Mouse (Mus musculus): ENCODE measurements around the gene Nhlh2. TPM values are rescaled to one million over a fixed set of nuclear protein-coding genes. Genes with fewer than 3 reads are reported as not detected.

Gene Nhlh2
- total and polyA plus RNA-seq, 3 experiments = not detected

DNA sequence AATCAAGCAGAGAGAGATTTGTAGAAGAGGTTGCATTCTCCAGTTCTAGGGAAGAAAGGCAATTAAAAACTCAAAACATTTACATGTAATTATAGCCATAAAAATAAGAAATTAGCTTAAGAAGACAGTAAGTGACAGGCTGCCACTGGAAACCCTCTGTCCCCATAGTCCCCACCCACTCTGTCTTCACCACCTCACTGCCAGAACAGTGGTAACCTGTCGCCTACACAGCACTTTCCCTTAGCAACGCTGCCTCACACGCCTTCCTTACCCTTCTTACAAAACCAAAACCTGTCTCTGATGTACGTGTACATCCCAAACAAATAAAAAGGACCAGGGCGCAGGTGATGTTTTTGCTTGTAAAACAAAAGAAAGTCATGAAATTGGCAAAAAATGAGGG lies 15.8 kb downstream of the Nhlh2 start:
- Histone ChIP-seq H3K4me1 (ENCODE audit: control insufficient read depth in 1 of 2, insufficient read depth in 2 of 2, low read length in 2 of 2) (no peaks in the 10 kb centered on the region), H3K27ac (ENCODE audit: control insufficient read depth, low read depth, low read length) (no peak overlapping the region), H3K36me3 (ENCODE audit: control insufficient read depth in 1 of 2, insufficient read depth in 2 of 2, low read length in 2 of 2) (no peaks in the 10 kb centered on the region), H3K9me3 (replicated peaks; ENCODE audit: insufficient read depth, low read length) (no peaks in the 10 kb centered on the region), H3K79me2 (ENCODE audit: control insufficient read depth, insufficient read depth, low read length, poor library complexity) (no peaks in the 10 kb centered on the region), H3K9ac (ENCODE audit: control insufficient read depth, low read depth, low read length, poor library complexity, severe bottlenecking) (no peak overlapping the region), H3K4me3 (ENCODE audit: control insufficient read depth in 1 of 2, insufficient read depth in 1 of 2, low read depth in 2 of 2, low read length in 2 of 2) (no peak overlapping the region), H3K27me3 (ENCODE audit: control insufficient read depth in 1 of 2, insufficient read depth in 2 of 2, low read length in 2 of 2) (no peaks in the 10 kb centered on the region)
- no peak for TF ChIP-seq POLR2AphosphoS5 (IDR thresholded peaks at IDR 0.05; ENCODE audit: borderline replicate concordance, low read depth, low read length)
- TF ChIP-seq ZMIZ1 (IDR thresholded peaks at IDR 0.05; ENCODE audit: low read depth, low read length) = no peak
- TF ChIP-seq BHLHE40 (IDR thresholded peaks at IDR 0.05; ENCODE audit: borderline replicate concordance, low read depth, low read length) = no peak
- TF ChIP-seq NELFE (IDR thresholded peaks at IDR 0.05; ENCODE audit: low read depth, low read length) = no peak
- DNase-seq (ENCODE audit: low read depth, low spot score) = no peak

GRCm38 (mm10) chr3:102027880-102028279 lies 18.0 kb downstream of the Nhlh2 start:
- H3K27me3 ChIP-seq (ENCODE audit: control insufficient read depth in 1 of 2, insufficient read depth in 2 of 2, low read length in 2 of 2) = no peaks in the 10 kb centered on the region
- H3K9ac ChIP-seq (ENCODE audit: control insufficient read depth, low read depth, low read length, poor library complexity, severe bottlenecking) = no peak overlapping the region
- no peaks in the 10 kb centered on the region for H3K4me1 ChIP-seq (ENCODE audit: control insufficient read depth in 1 of 2, insufficient read depth in 2 of 2, low read length in 2 of 2)
- H3K79me2 ChIP-seq (ENCODE audit: control insufficient read depth, insufficient read depth, low read length, poor library complexity) = no peaks in the 10 kb centered on the region
- no peak overlapping the region for H3K27ac ChIP-seq (ENCODE audit: control insufficient read depth, low read depth, low read length)
- no peak overlapping the region for H3K4me3 ChIP-seq (ENCODE audit: control insufficient read depth in 1 of 2, insufficient read depth in 1 of 2, low read depth in 2 of 2, low read length in 2 of 2)
- DNase-seq (ENCODE audit: low read depth, low spot score) = peak; percentile 20
- H3K36me3 ChIP-seq (ENCODE audit: control insufficient read depth in 1 of 2, insufficient read depth in 2 of 2, low read length in 2 of 2) = no peaks in the 10 kb centered on the region
- TF ChIP-seq NRF1 (IDR thresholded peaks at IDR 0.05; ENCODE audit: insufficient read depth, low read depth, low read length, poor library complexity, severe bottlenecking) (no peak), ZNF384 (IDR thresholded peaks at IDR 0.05; ENCODE audit: low read depth, low read length) (no peak), ZC3H11A (IDR thresholded peaks at IDR 0.05; ENCODE audit: low read depth, low read length) (peak; percentile 27; the same call in 1 of the 2 replicates), RAD21 (IDR thresholded peaks at IDR 0.05; ENCODE audit: low read depth, low read length) (peak; percentile 22), CTCF (IDR thresholded peaks at IDR 0.05 in 2 of 3, conservative IDR thresholded peaks at IDR 0.05 in 1 of 3; ENCODE audit: control insufficient read depth in 1 of 3, insufficient read depth in 1 of 3, low read depth in 2 of 3, low read length in 3 of 3, poor library complexity in 1 of 3, severe bottlenecking in 1 of 3) (peak; percentile 44 to 64 (median 56)), SMC3 (IDR thresholded peaks at IDR 0.05; ENCODE audit: low read depth, low read length) (peak; percentile 53), MAX (IDR thresholded peaks at IDR 0.05; ENCODE audit: low read length) (no peak)
- no peaks in the 10 kb centered on the region for H3K9me3 ChIP-seq (replicated peaks; ENCODE audit: insufficient read depth, low read length)

DNA sequence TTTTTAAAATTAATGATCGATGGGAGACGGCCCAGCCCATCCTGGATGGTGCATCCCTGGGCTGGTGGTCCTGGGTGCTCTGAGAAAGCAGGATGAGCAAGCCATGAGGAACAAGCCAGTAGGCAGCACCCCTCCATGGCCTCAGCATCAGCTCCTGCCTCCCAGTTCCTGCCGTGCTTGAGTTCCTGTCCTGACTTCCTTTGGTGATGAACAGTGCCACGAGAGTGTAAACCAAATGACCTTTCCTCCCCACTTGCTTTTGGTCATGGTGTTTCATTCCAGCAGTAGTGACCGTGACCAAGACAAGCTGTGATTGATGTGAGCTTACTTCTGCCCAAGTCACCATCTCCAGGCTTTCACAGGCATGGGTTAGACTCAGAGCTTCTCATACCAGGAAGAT lies 27.9 kb downstream of the Nhlh2 start:
- Histone ChIP-seq H3K4me3 (ENCODE audit: control insufficient read depth in 1 of 2, insufficient read depth in 1 of 2, low read depth in 2 of 2, low read length in 2 of 2) (no peak overlapping the region), H3K27ac (ENCODE audit: control insufficient read depth, low read depth, low read length) (no peak overlapping the region), H3K27me3 (ENCODE audit: control insufficient read depth in 1 of 2, insufficient read depth in 2 of 2, low read length in 2 of 2) (no peaks in the 10 kb centered on the region), H3K9me3 (replicated peaks; ENCODE audit: insufficient read depth, low read length) (no peaks in the 10 kb centered on the region), H3K79me2 (ENCODE audit: control insufficient read depth, insufficient read depth, low read length, poor library complexity) (no peaks in the 10 kb centered on the region), H3K36me3 (ENCODE audit: control insufficient read depth in 1 of 2, insufficient read depth in 2 of 2, low read length in 2 of 2) (no peaks in the 10 kb centered on the region), H3K4me1 (ENCODE audit: control insufficient read depth in 1 of 2, insufficient read depth in 2 of 2, low read length in 2 of 2) (no peaks in the 10 kb centered on the region), H3K9ac (ENCODE audit: control insufficient read depth, low read depth, low read length, poor library complexity, severe bottlenecking) (no peak overlapping the region)
- TF ChIP-seq CTCF (IDR thresholded peaks at IDR 0.05 in 2 of 3, conservative IDR thresholded peaks at IDR 0.05 in 1 of 3; ENCODE audit: control insufficient read depth in 1 of 3, insufficient read depth in 1 of 3, low read depth in 2 of 3, low read length in 3 of 3, poor library complexity in 1 of 3, severe bottlenecking in 1 of 3) (no peak), NELFE (IDR thresholded peaks at IDR 0.05; ENCODE audit: low read depth, low read length) (no peak), ETS1 (IDR thresholded peaks at IDR 0.05; ENCODE audit: low read depth, low read length) (no peak), EP300 (IDR thresholded peaks at IDR 0.05; ENCODE audit: low read depth in 1 of 2, low read length in 2 of 2) (no peak), KAT2A (conservative IDR thresholded peaks at IDR 0.05; ENCODE audit: low read depth, low read length) (no peak), ZC3H11A (IDR thresholded peaks at IDR 0.05; ENCODE audit: low read depth, low read length) (no peak), MAX (IDR thresholded peaks at IDR 0.05; ENCODE audit: low read length) (no peak), ELF1 (IDR thresholded peaks at IDR 0.05; ENCODE audit: low read depth, low read length) (no peak), RCOR1 (IDR thresholded peaks at IDR 0.05; ENCODE audit: low read depth, low read length) (no peak), ZKSCAN1 (IDR thresholded peaks at IDR 0.05; ENCODE audit: low read depth, low read length) (no peak), JUND (IDR thresholded peaks at IDR 0.05; ENCODE audit: low read depth, low read length) (no peak), ZMIZ1 (IDR thresholded peaks at IDR 0.05; ENCODE audit: low read depth, low read length) (no peak), SMC3 (IDR thresholded peaks at IDR 0.05; ENCODE audit: low read depth, low read length) (no peak), MAZ (IDR thresholded peaks at IDR 0.05; ENCODE audit: low read depth, low read length) (no peak), UBTF (IDR thresholded peaks at IDR 0.05; ENCODE audit: borderline replicate concordance, insufficient read depth, low read depth, low read length) (no peak), E2F4 (IDR thresholded peaks at IDR 0.05; ENCODE audit: borderline replicate concordance, low read depth, low read length) (no peak), RAD21 (IDR thresholded peaks at IDR 0.05; ENCODE audit: low read depth, low read length) (no peak), CHD2 (IDR thresholded peaks at IDR 0.05; ENCODE audit: low read length) (no peak), HCFC1 (IDR thresholded peaks at IDR 0.05; ENCODE audit: low read depth, low read length) (no peak)
- DNase-seq (ENCODE audit: low read depth, low spot score) = no peak

Measured in MEL (cell line).